Mouse (Mus musculus): Measurements from ENCODE around the gene St6galnac5. TPM values are rescaled to one million over a fixed set of nuclear protein-coding genes. Genes with fewer than 3 reads are reported as not detected.
A peak's percentile ranks its signal among the peaks of the same experiment; 100 is the strongest.

The St6galnac5 gene
- polyA plus RNA-seq, 1 experiment from 2014 or later: 0.09 TPM

GRCm38 (mm10) chr3:152929256-152929787 is 52.7 kb downstream of the St6galnac5 start:
- Histone ChIP-seq H3K27me3 (no peaks in the 10 kb centered on the region), H3K4me3 (no peak overlapping the region), H3K4me2 (no peak overlapping the region), H3K27ac (no peak overlapping the region), H3K4me1 (replicated peaks) (peaks cover 14% of the 10 kb centered on the region; the same call in 1 of the 2 replicates), H3K9me3 (replicated peaks) (no peaks in the 10 kb centered on the region), H3K9ac (no peak overlapping the region), H3K36me3 (no peaks in the 10 kb centered on the region)
- WGBS: 73% methylated on average over 10 of the region's 10 CpGs
- ATAC-seq (replicated peaks; ENCODE audit: insufficient number of reproducible peaks, insufficient read depth, low FRiP score, low read depth): no peak

DNA sequence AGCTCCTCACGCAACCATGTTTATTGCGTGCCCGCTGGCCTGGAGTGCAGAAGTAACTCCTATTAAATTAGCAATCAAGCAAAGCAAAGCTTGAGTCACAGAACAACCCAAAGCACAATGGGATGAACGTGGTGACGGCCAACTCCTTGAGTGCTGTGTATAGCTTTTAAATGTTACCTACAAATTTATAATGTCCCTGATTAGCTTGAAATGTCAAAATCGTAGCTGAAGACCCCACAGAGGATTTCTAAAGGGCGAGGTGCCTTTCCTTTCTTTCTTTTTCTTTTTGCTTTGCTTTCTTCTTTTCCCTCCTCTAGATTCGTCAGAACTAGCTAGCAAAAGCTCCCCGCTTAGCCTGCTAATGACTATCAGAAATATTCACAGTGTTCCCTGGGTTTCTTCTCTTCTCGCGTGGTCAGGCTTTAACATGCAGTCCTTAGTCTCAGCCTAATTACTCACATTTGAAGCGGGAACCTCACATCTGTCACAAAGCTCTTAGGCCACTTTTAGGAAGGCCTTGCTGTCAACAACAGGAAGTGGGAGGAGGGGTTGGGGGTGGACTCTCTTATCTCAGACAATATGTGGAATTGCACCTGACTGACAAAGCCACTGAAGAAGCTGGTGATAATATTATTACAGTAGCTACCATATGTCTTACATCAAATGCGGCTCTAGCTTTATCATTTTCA is 53.6 kb downstream of the St6galnac5 start:
- Histone ChIP-seq H3K4me2 (0 out of 2 replicates have a peak overlapping the region, but pooled peaks have one; percentile 1), H3K27ac (no peak overlapping the region), H3K27me3 (no peaks in the 10 kb centered on the region), H3K4me1 (replicated peaks) (peaks cover 14% of the 10 kb centered on the region; the same call in 1 of the 2 replicates), H3K4me3 (no peak overlapping the region), H3K36me3 (no peaks in the 10 kb centered on the region), H3K9me3 (replicated peaks) (no peaks in the 10 kb centered on the region), H3K9ac (no peak overlapping the region)
- no peak for ATAC-seq (replicated peaks; ENCODE audit: insufficient number of reproducible peaks, insufficient read depth, low FRiP score, low read depth)
- WGBS: 48% methylated on average over 13 of the region's 13 CpGs

DNA sequence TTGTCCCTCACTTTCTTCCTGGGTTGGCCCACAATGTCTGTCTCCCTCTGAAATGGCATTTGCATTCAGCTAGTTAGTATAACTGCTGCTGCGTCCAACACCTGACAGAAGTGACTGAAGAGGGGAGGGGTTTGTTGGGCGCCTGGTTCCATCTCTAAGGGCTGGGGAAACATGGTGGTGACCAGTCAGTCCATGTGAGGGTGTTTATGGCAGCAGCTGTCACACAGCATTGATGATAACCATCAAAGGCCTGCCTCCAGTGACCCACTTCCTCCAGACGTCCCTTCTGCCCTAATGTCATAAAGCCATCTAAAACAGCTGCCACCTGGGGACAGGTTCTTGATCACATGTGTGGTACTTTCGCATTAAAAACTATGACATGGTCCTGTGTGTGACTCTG is 55.9 kb downstream of the St6galnac5 start:
- no peak overlapping the region for H3K4me3 ChIP-seq
- H3K4me1 ChIP-seq (replicated peaks): peaks cover 14% of the 10 kb centered on the region; the same call in 1 of the 2 replicates
- H3K4me2 ChIP-seq: no peak overlapping the region
- no peaks in the 10 kb centered on the region for H3K27me3 ChIP-seq
- no peaks in the 10 kb centered on the region for H3K36me3 ChIP-seq
- H3K9me3 ChIP-seq (replicated peaks): no peaks in the 10 kb centered on the region
- 62% methylated on average over 4 of the region's 4 CpGs for whole genome bisulfite sequencing
- H3K27ac ChIP-seq: no peak overlapping the region
- no peak for ATAC-seq (replicated peaks; ENCODE audit: insufficient number of reproducible peaks, insufficient read depth, low FRiP score, low read depth)
- no peak overlapping the region for H3K9ac ChIP-seq

DNA sequence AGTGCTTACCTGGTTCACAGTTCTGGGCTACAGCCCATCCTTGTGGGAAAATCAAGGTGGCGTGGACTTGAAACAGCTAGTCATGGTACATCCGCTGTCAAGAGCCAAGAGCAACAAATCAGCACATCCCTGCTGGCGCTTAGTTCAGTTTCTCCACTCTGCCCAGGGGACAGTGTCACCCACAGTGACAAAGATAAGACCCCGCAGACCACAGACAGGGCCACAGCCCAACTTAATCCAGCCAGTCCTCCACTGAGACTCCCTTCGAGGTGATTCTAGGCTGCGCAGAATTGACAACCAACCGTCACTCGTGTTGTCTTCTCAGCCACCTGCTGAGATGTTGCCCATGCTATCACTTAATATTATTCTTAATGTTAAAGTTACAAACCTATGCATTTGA is 56.7 kb downstream of the St6galnac5 start:
- Histone ChIP-seq H3K36me3 (no peaks in the 10 kb centered on the region), H3K9me3 (replicated peaks) (no peaks in the 10 kb centered on the region), H3K4me2 (no peak overlapping the region), H3K27ac (no peak overlapping the region), H3K9ac (no peak overlapping the region), H3K4me3 (no peak overlapping the region), H3K27me3 (no peaks in the 10 kb centered on the region), H3K4me1 (replicated peaks) (peaks cover 14% of the 10 kb centered on the region; the same call in 1 of the 2 replicates)
- 66% methylated on average over 8 of the region's 8 CpGs for WGBS
- no peak for ATAC-seq (replicated peaks; ENCODE audit: insufficient number of reproducible peaks, insufficient read depth, low FRiP score, low read depth)

DNA sequence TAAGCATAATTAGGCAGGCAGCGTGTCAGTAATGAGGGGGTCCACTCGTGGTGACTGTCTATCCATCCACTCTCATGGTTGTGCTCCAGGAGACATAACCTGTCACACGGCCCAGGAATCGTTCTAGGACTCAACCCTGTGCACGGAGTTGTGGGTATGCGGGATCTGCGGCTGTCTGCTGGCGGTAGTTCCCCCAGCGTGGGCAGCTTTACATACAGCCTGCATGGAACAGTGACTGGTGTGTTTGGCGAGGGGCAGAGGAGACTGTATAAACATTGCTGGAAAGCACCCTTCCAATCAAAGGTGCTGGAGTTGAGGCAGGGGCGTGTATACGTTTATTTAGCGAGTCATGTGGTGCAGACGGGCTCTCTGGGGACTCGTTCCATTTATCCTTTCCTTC is 58.5 kb downstream of the St6galnac5 start:
- 60% methylated on average over 15 of the region's 15 CpGs for WGBS
- no peaks in the 10 kb centered on the region for H3K27me3 ChIP-seq

GRCm38 (mm10) chr3:152920365-152920764 is 61.7 kb downstream of the St6galnac5 start:
- Histone ChIP-seq H3K9me3 (replicated peaks) (no peaks in the 10 kb centered on the region), H3K9ac (no peak overlapping the region), H3K4me3 (no peak overlapping the region), H3K27ac (no peak overlapping the region), H3K4me2 (no peak overlapping the region), H3K36me3 (no peaks in the 10 kb centered on the region), H3K27me3 (no peaks in the 10 kb centered on the region), H3K4me1 (replicated peaks) (no peaks in the 10 kb centered on the region)
- no peak for ATAC-seq (replicated peaks; ENCODE audit: insufficient number of reproducible peaks, insufficient read depth, low FRiP score, low read depth)
- WGBS: 69% methylated on average over 3 of the region's 3 CpGs

More for the DNA sequence above, 58.5 kb downstream of the St6galnac5 start:
- H3K9me3 ChIP-seq (replicated peaks): no peaks in the 10 kb centered on the region
- no peak overlapping the region for H3K27ac ChIP-seq
- no peak overlapping the region for H3K4me2 ChIP-seq
- H3K4me3 ChIP-seq: no peak overlapping the region
- H3K36me3 ChIP-seq: no peaks in the 10 kb centered on the region
- H3K4me1 ChIP-seq (replicated peaks): peaks cover 5% of the 10 kb centered on the region; the same call in 1 of the 2 replicates
- ATAC-seq (replicated peaks; ENCODE audit: insufficient number of reproducible peaks, insufficient read depth, low FRiP score, low read depth): no peak
- no peak overlapping the region for H3K9ac ChIP-seq

GRCm38 (mm10) chr3:152919101-152919500 is 62.9 kb downstream of the St6galnac5 start:
- Histone ChIP-seq H3K27ac (no peak overlapping the region), H3K4me3 (no peak overlapping the region), H3K9me3 (replicated peaks) (no peaks in the 10 kb centered on the region), H3K27me3 (no peaks in the 10 kb centered on the region), H3K36me3 (no peaks in the 10 kb centered on the region), H3K9ac (no peak overlapping the region), H3K4me1 (replicated peaks) (no peaks in the 10 kb centered on the region), H3K4me2 (no peak overlapping the region)
- ATAC-seq (replicated peaks; ENCODE audit: insufficient number of reproducible peaks, insufficient read depth, low FRiP score, low read depth): no peak
- WGBS: 69% methylated on average over 10 of the region's 10 CpGs

- H3K4me1 ChIP-seq (replicated peaks): no peaks in the 10 kb centered on the region
- H3K4me2 ChIP-seq: no peak overlapping the region
- WGBS: 74% methylated on average over 8 of the region's 8 CpGs
- no peaks in the 10 kb centered on the region for H3K27me3 ChIP-seq
- no peak overlapping the region for H3K27ac ChIP-seq
- H3K9ac ChIP-seq: no peak overlapping the region
- no peak for ATAC-seq (replicated peaks; ENCODE audit: insufficient number of reproducible peaks, insufficient read depth, low FRiP score, low read depth)
- no peak overlapping the region for H3K4me3 ChIP-seq
- no peaks in the 10 kb centered on the region for H3K9me3 ChIP-seq (replicated peaks)
- no peaks in the 10 kb centered on the region for H3K36me3 ChIP-seq
Measured at GRCm38 (mm10) chr3:152917579-152917978, 64.5 kb downstream of the St6galnac5 start.

DNA sequence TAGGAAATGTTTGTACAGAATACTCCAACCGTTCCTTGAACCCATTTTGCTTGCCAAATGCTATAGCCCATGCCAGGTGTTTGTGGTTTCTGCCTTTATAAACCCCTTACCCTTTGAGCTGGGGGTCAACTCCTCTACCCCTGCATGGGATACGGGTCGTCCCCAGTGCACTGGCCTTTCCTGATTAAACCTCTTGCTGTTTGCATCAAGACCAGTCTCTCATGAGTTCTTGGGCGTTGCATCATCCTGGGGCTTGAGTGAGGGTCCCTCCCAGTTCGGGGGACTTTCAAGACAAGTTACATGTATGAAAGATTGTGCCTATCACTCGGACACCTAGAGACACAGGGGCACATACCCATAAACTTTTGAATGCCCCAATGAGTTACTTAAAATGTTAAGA is 67.7 kb downstream of the St6galnac5 start:
- WGBS: 86% methylated on average over 6 of the region's 6 CpGs
- H3K4me3 ChIP-seq: no peak overlapping the region
- H3K9me3 ChIP-seq (replicated peaks): no peaks in the 10 kb centered on the region
- H3K4me1 ChIP-seq (replicated peaks): no peaks in the 10 kb centered on the region
- H3K27ac ChIP-seq: no peak overlapping the region
- H3K4me2 ChIP-seq: no peak overlapping the region
- no peak for ATAC-seq (replicated peaks; ENCODE audit: insufficient number of reproducible peaks, insufficient read depth, low FRiP score, low read depth)
- no peaks in the 10 kb centered on the region for H3K27me3 ChIP-seq
- H3K36me3 ChIP-seq: no peaks in the 10 kb centered on the region
- no peak overlapping the region for H3K9ac ChIP-seq

DNA sequence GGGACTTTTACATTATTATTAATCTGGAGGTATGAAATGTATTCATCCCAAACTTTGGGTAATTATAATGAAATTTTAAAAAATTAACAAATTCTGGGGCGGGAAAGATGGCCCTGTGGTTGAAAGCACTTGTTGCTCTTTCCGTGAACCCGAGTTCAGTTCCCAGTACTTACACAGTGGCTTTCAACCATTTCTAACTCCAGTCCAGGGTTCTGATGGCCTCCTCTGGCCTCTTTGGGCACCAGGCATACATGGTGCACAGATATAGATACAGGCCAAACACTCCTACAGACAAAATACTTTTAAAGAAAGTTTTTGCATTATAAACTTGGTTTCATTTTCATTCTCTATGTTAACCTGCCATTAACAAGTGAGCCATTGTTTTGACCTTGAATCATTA is 68.4 kb downstream of the St6galnac5 start:
- Histone ChIP-seq H3K4me2 (no peak overlapping the region), H3K9me3 (replicated peaks) (no peaks in the 10 kb centered on the region), H3K27me3 (no peaks in the 10 kb centered on the region), H3K4me3 (no peak overlapping the region), H3K9ac (no peak overlapping the region), H3K36me3 (no peaks in the 10 kb centered on the region), H3K27ac (no peak overlapping the region), H3K4me1 (replicated peaks) (no peaks in the 10 kb centered on the region)
- WGBS: 77% methylated on average over 3 of the region's 3 CpGs
- ATAC-seq (replicated peaks; ENCODE audit: insufficient number of reproducible peaks, insufficient read depth, low FRiP score, low read depth): no peak

DNA sequence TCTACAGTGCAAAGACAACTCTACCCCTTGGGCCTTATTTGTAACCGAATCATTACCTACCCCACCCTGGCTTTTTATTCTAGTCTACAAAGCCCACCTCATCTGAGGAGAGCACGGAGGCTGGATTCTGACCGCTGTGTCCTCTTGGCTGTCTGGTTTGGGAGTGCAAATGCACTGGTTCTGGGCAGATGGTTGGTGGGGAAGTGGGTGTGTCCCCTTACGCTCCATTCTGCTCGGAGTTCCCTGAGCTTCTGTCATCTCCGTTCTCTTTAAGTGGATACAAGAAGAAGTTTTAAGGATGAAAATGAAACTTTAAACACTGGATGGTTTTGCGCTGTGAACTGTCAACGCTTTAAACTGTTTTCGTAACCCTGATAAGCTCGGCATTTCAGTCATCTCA is 68.9 kb downstream of the St6galnac5 start:
- ATAC-seq (replicated peaks; ENCODE audit: insufficient number of reproducible peaks, insufficient read depth, low FRiP score, low read depth): no peak
- H3K9ac ChIP-seq: no peak overlapping the region
- no peak overlapping the region for H3K4me3 ChIP-seq
- H3K27me3 ChIP-seq: no peaks in the 10 kb centered on the region
- H3K27ac ChIP-seq: no peak overlapping the region
- H3K4me1 ChIP-seq (replicated peaks): no peaks in the 10 kb centered on the region
- no peaks in the 10 kb centered on the region for H3K9me3 ChIP-seq (replicated peaks)
- no peak overlapping the region for H3K4me2 ChIP-seq
- no peaks in the 10 kb centered on the region for H3K36me3 ChIP-seq
- 69% methylated on average over 10 of the region's 10 CpGs for WGBS
